Mouse (Mus musculus): Measurements from ENCODE around the gene Casc4.

Casc4 gene

DNA sequence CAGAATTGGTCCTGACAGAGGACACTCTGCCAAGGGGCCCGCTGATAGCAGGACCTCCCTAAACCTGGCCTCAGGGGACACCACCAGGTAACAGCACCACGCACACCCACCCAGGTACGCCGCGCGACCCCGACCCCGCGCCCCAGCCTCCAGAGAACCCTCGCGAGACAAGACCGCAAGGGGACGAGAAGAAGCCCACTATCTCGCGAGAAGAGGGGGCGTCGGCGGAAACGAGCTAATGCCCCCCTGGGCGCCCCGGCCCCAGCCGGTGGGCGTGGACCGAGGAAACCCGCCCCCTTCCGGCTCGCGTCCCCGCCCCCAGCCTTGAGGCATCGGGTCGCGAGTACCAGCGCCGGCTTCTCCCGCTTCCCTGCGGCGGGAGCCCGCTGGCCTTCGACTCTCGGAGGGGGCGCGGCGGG lies at the start of gene Casc4:
Gene Casc4, plus strand, starts transcription at position 339 of the 419 bp plus-strand sequence.
- peak; percentile 92 for DNase-seq

DNA sequence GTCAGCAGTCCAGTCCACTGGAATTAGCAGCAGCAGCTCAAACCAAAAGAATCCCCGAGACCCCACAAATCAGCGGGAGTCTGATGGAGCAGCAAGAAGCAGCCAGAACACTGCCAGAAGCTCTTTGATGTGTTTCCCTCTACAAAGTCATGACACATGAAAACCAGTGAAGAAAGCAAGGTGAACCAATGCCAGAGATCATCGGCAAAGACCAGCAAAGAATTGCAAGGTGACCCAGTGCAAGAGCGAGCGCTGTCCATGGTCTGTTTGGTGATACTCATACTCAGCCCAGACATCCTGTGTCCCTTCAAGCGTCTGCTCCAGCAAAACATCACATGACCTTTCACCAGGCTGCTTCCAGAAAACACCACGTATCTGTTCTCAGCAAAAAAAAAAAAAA lies 45.0 kb upstream of the Casc4 start:
- no peak for DNase-seq

DNA sequence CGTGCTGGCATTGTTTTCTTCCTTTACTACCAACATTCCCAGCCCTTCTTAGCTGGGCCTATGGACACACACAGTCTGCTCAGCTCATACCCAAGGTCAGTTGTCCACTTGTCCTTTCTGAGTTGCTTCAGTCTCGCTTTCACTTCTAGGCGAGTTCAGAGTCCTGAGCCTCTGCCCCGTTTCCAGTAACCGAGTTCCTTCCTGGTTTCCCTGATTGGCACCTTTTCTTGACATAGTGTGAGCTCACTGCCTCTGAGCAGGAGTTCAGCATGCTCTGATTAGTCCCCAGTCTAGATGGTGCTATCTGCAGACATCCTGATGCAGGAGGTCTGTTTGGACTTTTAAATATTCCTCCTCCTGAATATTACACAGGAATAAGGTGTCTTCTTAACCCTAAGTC lies 42.1 kb upstream of the Casc4 start:
- DNase-seq: no peak

DNA sequence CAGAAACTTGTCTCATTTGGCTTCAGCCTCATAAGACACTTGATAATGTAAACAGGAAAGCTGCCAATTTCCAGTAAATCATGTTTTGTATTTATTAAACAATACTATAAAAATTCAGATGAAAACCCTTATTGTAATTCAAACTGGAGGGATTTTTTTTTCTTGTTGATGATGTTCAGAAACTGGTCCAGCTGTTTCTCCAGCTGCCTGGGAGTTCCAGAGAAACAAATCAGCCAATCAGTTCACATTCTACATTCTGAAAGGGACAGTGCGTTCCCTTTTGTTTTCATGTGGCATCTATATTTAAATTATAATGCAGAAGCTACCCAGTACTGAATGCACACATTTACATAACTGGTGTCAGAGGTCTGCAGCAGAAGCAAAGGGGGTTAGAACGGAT lies 40.6 kb upstream of the Casc4 start:
- no peak for DNase-seq

DNA sequence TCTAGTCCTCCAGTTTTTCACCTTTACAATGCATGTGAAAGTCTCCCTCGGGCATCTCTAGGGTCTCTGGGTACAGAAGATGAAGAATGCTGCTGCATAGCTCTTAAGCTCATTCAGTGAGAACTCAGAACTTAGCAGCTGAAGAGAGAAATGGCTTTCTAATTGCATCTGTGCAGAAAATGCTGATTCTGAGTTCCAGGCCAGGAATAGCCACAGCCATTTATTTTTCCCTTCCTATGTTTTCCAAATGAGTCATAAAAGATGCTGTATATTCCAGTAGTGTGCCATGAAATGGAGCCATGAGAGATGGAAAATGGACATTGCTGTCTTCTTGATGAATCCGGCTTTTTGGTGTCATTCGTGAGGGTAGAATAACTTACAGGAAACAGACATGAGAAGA lies 38.4 kb upstream of the Casc4 start:
- no peak for DNase-seq

DNA sequence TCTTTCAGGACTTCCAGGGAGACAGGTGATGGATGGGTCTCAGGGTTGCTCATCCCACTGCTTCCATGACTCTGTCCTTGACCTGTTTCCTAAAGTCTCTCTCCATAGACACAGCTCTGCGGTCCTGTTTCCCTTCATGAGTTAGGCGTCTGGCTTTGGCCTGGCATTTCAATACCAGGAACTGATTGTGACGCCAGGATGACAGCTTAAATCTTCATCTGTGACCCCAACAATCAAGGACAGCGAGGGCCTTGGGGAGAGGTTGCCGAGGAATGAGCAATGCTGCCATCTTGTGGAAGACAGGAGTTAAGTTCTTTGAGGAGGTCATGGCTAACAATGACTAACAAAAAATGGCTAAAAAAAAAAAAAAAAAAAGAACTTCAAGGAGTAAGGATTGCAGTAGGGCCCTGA lies 34.3 kb upstream of the Casc4 start:
- peak; percentile 49 for DNase-seq

DNA sequence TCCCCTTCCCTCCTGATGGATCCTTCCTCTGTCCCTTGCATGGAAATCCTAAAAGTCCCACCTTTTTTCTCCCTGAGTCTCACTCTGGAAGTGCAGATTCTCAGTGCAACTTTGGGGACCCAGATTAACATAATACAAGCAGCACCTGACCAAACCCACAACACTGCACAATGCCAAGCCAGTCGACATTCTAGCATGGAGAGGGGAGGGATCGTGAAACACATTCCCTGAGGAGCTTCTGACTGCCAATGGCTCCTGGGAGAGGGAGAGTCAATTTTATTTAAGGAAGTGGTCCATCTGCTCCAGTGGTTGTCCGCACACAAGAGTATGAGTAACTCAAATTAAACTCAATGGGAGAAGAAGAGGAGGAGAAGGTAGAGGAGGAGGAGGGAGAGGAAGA lies 31.8 kb upstream of the Casc4 start:
- DNase-seq: no peak

DNA sequence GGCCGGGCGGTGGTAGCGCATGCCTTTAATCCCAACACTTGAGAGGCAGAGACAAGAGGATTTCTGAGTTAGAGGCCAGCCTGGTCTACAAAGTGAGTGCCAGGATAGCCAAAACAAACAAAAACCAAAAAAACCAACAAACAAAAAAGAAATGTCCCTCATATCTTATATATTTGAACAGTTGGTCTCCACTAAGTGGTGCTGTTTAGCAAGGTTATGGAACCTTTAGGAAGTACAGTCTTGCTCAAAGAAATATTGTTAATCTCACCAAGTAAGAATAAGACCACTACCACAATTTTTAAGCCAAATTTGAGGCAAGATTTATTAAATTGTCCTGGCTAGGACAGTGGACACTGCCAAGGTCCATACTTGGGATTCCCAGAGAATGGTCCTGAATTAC lies 25.3 kb upstream of the Casc4 start:
- DNase-seq: no peak

DNA sequence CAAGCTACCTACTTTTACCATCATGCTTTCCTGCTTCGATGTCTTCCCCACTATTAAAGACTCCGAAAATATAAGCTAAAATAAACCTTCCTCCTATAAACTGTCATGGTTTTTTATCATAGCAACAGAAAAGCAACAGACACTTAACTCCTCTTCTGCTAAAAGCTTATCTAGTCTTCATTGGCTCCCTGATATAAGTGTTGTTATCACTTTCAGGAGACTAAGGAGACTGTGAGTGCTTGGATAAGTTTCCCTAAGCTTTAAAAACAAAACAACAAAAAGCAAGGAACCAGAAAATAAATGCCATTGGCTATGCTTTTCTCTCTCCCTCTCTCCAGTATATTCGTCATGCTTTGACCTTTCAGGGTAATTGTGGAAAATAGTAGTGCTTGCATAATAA lies 24.5 kb upstream of the Casc4 start:
- no peak for DNase-seq

DNA sequence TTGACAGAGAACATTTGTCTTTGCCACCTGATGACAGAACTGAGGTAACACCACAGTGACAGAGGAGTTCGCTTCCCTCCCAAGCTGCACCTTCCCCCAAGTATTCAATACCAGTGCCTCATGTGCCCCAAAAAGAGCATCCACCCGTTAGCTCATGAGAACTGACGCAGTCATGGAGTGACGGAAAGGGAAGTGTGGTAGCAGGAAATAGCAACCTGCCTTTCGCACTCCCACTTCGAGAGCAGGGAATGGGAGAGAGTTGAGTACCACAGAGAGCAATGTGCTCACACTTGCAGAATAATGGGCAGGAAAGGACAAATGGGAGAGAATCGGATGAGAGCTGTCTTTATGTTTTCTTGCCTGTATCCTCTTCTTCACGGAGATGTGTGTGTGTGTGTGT lies 20.7 kb upstream of the Casc4 start:
- DNase-seq: no peak

DNA sequence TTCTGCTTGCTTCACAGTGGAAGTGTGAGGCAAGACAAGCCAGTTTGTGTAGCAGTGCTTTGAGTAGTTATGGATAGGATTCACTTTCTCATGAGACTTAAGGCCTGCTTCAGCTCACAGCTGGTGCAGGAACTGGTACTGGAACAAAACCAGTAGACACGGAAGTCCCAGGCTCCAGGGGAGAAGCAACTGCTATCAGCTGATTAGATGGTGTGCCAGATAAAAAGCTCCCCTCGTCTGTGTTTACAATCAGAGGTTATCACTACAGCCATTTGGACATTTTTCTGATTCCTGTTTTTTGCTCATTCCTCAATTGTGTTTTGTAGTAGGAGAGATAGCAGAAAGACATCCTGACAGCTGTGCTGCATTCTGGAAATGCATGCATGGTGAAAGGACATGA lies 14.7 kb upstream of the Casc4 start:
- peak; percentile 22 for DNase-seq

DNA sequence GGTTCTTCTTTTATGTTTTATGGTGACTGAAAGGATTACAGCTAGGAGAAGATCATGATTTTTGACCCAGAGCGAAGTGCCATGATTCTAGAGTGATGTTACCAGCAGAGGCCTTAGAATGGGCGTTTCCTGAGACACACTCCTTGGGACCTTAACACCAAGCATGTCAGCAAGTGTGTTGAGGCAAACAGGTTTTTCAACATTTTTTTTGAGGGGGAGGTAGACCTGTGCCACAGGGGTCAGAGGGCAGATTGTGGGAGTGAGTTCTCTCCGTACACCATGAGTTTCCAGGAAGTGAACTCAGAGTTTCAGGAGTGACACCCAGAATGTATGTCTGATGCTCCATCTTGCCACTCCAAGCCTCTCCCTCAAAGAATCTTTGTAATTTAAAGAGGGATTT lies 12.8 kb upstream of the Casc4 start:
- no peak for DNase-seq

DNA sequence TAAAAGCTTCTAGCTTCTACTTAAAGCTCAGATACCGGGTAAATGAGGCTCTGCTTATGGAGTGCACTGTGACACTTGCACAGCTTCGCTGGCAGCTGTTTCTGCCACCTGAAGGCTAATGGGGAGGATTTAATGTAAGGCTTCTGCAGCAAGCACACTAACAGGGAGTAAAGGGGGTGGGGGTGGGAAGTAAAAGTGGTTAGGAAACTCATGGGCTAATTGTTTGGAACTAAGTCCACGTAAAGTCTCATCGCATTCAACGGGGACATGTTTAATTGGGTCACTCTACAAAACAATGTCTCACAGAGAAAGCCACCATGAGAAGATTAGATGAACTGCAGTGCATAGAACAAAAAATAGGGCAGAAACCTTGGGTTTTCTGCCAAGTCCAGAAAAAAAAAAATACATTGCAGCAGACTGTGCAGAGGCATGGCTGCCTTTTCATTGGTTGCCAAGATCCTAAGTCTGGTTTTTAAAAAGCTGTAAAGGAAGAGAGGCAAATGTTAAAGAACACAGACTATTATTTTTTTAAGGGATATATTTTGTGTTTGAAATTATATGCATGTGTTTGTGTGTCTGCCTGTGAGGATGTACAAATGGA lies 7.3 kb upstream of the Casc4 start:
- no peak for DNase-seq

DNA sequence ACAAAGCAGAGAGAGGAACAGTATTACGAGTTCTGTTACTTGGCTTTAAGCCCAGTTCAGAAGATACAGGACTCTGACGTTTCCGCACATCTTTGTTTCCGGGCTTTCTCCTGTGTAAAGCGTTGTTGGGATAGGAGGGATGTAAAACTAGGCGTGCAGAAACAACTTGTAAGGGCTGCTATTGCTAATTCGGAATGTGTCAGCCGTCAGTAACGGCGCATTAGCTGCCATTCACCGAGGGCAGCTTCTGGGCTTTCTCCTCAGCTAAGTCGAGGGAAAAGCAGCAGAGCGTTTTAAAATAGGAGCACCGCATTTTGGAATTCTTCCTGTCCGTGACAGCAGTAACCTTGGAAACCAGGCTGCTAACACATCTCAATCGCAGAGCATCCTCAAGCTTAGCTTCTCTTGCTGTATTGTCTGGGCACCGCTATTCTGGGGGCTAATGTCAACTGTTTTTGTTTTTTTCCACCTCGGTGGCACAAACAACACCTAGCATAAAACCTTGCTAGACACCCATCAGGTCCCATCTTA lies 634 bp upstream of the Casc4 start:
- peak; percentile 12 for DNase-seq

DNA sequence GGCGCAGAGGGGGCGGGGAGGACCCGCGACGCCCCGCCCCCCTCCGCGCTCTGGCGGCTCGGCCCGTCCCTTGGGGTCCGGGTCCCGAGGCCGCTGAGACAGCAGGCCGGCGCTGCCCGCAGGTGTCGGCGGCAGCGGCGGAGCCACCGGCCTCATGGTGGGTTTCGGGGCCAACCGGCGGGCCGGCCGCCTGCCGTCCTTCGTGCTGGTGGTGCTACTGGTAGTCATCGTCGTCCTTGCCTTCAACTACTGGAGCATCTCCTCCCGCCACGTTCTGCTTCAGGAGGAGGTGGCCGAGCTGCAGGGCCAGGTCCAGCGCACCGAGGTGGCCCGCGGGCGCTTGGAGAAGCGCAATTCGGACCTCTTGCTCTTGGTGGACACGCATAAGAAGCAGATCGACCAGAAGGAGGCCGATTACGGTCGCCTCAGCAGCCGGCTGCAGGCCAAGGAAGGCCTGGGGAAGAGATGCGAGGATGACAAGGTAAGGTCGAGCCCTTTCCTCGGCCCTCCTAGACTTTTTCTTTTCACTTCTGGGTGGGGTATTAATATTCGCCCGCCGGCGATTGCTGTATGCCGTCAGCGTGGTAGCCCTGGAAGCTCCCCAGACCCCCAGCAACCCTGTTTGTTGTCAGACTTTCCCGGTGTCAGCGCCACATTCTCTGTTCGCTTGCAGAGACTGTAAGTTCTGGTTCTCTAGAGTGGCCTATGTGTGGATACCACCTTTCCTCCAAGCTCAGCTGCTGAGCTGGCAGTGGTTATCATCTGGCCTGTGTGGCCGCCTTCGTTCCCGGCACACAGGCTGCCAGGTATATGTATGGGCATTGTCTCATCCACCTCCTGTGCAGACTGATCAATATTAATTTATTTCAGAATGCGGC lies 520 bp downstream of the Casc4 start:
- peak; percentile 46 for DNase-seq

DNA sequence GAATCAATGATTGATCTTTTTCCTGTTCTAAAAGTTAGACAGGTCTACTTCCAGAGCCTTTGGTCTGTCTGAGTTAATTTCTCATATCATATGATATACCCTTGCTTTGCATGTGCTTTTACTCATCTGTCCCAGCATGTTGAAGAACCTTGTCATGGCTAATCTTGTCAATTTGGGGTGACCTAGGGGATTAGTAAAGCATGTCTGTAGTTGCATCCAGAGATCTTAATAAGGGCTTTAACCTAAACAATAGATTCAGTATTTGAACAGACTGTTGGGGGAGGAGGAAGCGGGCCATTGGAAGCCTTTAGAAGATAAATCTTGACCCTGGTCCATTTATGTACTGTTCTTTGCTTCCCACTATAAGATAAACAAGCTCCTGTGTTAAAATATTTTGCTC lies 12.7 kb downstream of the Casc4 start:
- no peak for DNase-seq

DNA sequence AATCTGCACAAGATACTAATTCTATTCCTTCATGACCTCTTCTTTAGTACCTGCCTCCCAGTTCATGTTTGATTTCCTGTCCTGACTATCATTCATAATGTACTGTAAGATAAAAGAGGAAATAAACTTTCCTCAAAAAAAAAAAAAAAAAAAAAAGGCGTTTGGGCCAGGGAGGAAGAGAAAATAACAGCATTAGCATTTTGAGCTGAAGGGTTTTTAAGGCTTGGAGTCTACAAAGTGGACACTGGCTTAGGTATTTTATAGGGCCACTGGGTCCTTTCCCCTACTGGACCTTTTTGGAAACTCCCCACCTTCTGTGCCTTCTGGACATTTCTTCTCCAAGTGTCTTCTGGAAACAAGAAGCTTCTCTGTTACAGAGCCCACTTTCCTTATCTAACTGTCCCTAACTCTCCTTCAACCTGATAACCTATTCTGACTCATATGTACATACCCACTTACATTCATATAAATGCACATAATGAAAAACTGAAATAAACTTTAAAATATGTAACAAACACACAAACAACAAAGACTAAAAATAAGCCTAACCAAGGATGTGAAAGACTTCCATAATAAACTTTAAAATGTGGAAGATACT lies 18.8 kb downstream of the Casc4 start:
- DNase-seq: no peak

DNA sequence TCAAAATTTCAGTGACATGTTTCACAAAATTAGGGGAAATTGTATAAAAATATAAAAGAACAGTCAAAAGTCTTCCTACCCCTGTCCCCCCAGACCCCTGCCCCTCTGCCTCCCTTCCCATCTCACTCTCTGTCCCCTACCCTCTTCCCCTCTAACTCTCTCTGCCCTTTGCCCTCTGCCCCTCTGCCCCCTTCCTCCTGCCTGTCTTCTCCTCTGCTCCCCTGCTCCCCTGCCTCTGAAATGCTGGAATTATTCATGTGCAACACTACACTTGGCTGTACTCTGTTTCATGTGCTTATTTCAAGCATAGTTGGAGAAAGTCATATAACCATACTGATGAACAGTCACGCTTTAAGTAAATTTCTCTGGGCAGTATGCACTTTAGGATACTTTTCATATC lies 19.6 kb downstream of the Casc4 start:
- DNase-seq: no peak

DNA sequence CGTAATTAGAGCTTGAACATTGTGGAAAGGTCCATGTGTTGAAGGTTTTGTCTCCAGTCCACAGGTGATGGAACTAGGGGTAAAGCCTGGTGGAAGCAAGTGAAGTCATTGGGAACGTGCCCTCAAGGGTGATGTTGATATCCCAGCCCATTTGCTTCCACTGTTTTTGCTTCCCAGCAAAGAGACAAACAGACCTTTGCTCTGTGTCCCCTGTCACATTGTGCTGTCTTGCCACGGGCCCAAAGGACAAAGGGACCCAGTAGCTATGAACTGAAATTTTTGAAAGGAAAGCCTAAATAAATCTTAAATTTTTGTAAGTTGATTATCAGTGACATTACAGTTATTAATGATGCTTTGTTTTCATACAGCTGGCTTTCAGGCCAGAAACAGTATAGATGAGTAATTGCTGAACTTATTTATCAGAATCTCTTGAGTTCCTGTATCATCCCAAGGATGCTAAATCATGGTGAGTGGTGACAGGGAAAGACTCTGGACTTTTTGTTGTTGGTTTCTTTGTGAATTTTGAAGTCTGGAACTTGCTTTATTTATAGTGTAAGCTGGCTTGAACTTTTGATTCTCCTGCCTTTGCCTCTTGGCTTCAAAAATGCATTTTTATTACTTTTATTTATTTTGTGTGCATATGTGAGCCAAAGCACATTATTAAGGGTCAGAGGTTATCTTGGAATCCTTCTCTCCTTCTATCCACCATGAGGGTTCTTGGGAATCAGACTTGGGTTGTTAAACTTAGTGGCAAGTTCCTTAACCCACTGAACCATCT lies 22.1 kb downstream of the Casc4 start:
- DNase-seq: no peak

DNA sequence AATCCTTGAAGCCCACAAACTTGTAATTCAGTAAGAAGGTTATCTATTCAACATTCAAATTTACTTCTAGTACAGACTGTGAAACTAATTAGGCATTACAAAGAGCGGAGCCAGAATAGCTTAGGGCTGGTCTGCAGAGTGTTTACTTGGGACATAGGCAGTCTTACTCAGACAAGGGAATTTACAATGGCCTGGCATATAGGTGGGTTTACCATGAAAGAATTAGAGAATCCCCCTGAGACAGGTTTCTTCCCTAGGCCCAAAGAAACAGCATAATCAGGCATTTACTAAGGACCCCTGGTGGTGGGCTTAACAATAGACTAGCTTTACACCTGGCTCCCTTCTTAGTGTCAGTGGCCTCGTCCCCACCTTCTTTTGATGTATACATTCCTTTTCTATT lies 28.5 kb downstream of the Casc4 start:
- no peak for DNase-seq

DNA sequence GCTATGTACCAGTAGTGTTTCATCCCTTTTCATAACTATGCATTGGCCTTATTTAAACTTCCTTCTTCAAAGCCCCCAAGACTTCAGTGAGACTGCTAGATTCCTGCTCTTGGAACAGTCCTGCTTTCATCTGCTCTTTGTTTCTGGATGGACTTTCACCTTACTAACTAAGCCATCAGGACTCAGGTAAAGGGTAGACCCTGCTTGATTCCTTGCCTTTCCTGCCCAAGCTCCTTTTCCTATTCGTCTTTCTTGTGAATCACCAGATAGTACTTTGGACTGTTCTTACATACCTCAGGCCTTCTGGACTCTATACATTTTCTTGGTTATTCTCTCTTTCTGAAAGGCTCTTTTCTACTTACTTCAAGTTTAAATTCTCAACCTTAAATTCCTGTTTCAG lies 30.1 kb downstream of the Casc4 start:
- no peak for DNase-seq

DNA sequence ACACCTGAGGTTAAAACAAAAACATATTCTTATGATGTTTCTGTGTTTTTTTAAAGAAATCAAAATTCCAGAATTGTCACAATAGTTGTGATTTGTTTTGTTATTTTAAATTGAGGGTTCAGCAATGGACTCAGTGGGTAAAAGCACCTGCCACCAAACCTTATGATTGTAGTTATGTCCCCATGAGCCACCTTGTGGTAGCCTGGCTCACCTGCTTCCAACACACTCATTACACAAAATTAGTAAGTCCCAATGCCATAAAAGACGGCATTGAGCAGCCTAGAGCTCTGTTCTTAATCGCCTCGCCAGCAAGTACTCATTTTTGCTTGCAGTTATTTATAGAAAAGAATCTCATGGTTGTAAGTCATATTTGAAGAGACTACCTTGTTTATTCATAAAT lies 43.2 kb downstream of the Casc4 start:
- no peak for DNase-seq

Measured in lung, postnatal 14 days (tissue).